In the genomic region with DNA sequence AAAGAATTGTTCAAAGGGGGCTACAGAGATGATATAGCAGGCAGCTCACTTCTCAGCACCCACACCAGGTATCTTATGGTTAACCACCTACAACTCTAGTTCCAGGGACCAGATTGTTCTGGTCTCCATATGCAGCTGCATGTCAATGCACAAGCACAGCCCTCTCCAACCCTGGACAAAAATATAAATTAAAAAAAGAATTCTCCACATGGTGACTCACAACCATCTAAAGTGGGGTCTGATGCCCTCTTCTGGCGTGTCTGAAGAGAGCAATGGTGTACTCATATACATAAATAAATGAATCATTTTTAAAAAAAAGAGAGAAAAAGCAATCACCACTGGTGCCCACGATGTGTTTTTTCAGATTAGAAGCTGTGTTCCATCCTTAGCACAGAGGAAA, we compare ENCODE assay signal across 20 mouse cellular contexts. TPM values are rescaled to one million over a fixed set of nuclear protein-coding genes. Genes with fewer than 3 reads are reported as not detected.
A peak's percentile ranks its signal among the peaks of the same experiment; 100 is the strongest.
DNase-seq lines count a peak whose midpoint lies in the region; ATAC-seq and TF ChIP-seq lines count a peak whose summit lies in the region.
"Had no signal": no experiment of that assay in that cellular context is flagged by ENCODE, and none has a peak within 500 bp of the region (broad histone marks: within the 10 kb centered on the region; RNA-seq: fewer than 3 reads in every experiment).

No protein-coding gene starts in this region.

- H3K4me2 ChIP-seq in hindbrain, postnatal 0 days (ENCODE audit: low read depth, low read length) = no peak overlapping the region
- H3K4me2 ChIP-seq in hindbrain, embryonic 12.5 days (replicated peaks) = no peak overlapping the region
- H3K4me2 ChIP-seq in lung, postnatal 0 days (replicated peaks; ENCODE audit: low read depth, low read length) = no peak overlapping the region
- H3K4me2 ChIP-seq: heart, embryonic 11.5 days; intestine, embryonic 15.5 days; limb, embryonic 13.5 days; midbrain, embryonic 15.5 days had no signal

- DNase-seq in CD4-positive, CD25-positive, alpha-beta regulatory T cell, adult 2 months (ENCODE audit: low read depth, low spot score) = peak; percentile 17
- no peak for DNase-seq in hindbrain, postnatal 0 days (ENCODE audit: low spot score)
- DNase-seq in lung, postnatal 0 days (ENCODE audit: low spot score) = peak; percentile 10
- no peak for DNase-seq in lung, adult 18-20 months
- no peak for DNase-seq in neural tube, embryonic 10.5 days (ENCODE audit: extremely low spot score, low spot score)
- DNase-seq: adrenal gland, adult 8-10 months; cerebellum, adult 9-10 months; gastrocnemius, postnatal 10 days; kidney, postnatal 14 days; spleen, adult 18-20 months; thymus, postnatal 36 days had no signal

- no peak overlapping the region for H3K27ac ChIP-seq in hindbrain, postnatal 0 days
- H3K27ac ChIP-seq in hindbrain, embryonic 12.5 days = no peak overlapping the region
- H3K27ac ChIP-seq in lung, postnatal 0 days (ENCODE audit: low read length) = no peak overlapping the region
- peak overlapping the region; percentile 56; the same call in 1 of the 2 replicates for H3K27ac ChIP-seq in olfactory bulb, adult 2 months (ENCODE audit: insufficient read depth, low read depth, low read length)
- H3K27ac ChIP-seq: forebrain, embryonic 10.5 days; intestine, embryonic 15.5 days; limb, embryonic 13.5 days; macrophage; midbrain, embryonic 15.5 days had no signal

- peaks cover 11% of the 10 kb centered on the region; the same call in 1 of the 2 replicates for H3K36me3 ChIP-seq in hindbrain, postnatal 0 days (ENCODE audit: insufficient read depth, low read length)
- H3K36me3 ChIP-seq in hindbrain, embryonic 12.5 days = peaks cover 24% of the 10 kb centered on the region
- H3K36me3 ChIP-seq in lung, postnatal 0 days (ENCODE audit: insufficient read depth, low read length) = peaks cover 5% of the 10 kb centered on the region

- H3K9ac ChIP-seq in hindbrain, postnatal 0 days (replicated peaks; ENCODE audit: low read length) = no peak overlapping the region
- no peak overlapping the region for H3K9ac ChIP-seq in hindbrain, embryonic 12.5 days
- no peak overlapping the region for H3K9ac ChIP-seq in lung, postnatal 0 days (replicated peaks; ENCODE audit: low read depth)
- H3K9ac ChIP-seq: intestine, embryonic 15.5 days; limb, embryonic 13.5 days; midbrain, embryonic 15.5 days had no signal

- no peak for TF ChIP-seq POLR2A in olfactory bulb, adult 2 months (IDR thresholded peaks at IDR 0.05; ENCODE audit: insufficient read depth, low read depth, low read length)

- no peak for ATAC-seq in CD4-positive, CD25-positive, alpha-beta regulatory T cell, adult 4 months
- ATAC-seq in hindbrain, postnatal 0 days = no peak
- no peak for ATAC-seq in hindbrain, embryonic 12.5 days (ENCODE audit: low FRiP score)
- ATAC-seq in lung, postnatal 0 days = no peak
- ATAC-seq: intestine, embryonic 15.5 days; midbrain, embryonic 15.5 days had no signal

- H3K27me3 ChIP-seq in hindbrain, postnatal 0 days (ENCODE audit: insufficient read depth, low read length) = no peaks in the 10 kb centered on the region
- no peaks in the 10 kb centered on the region for H3K27me3 ChIP-seq in hindbrain, embryonic 12.5 days
- no peaks in the 10 kb centered on the region for H3K27me3 ChIP-seq in lung, postnatal 0 days (replicated peaks; ENCODE audit: insufficient read depth, low read length)
- H3K27me3 ChIP-seq: intestine, embryonic 15.5 days; limb, embryonic 13.5 days; midbrain, embryonic 15.5 days had no signal

- no peaks in the 10 kb centered on the region for H3K9me3 ChIP-seq in hindbrain, postnatal 0 days (ENCODE audit: low read length)
- no peaks in the 10 kb centered on the region for H3K9me3 ChIP-seq in hindbrain, embryonic 12.5 days (replicated peaks)
- H3K9me3 ChIP-seq in lung, postnatal 0 days (ENCODE audit: low read length) = no peaks in the 10 kb centered on the region
- H3K9me3 ChIP-seq: forebrain, embryonic 10.5 days; intestine, embryonic 15.5 days; limb, embryonic 13.5 days; midbrain, embryonic 15.5 days had no signal

- 0 out of 2 replicates have a peak, but pooled peaks have one; percentile 5 for TF ChIP-seq CTCF in hindbrain, postnatal 0 days (IDR thresholded peaks at IDR 0.05; ENCODE audit: low read depth)
- no peak for TF ChIP-seq CTCF in lung, postnatal 0 days (IDR thresholded peaks at IDR 0.05)
- no peak for TF ChIP-seq CTCF in olfactory bulb, adult 2 months (IDR thresholded peaks at IDR 0.05; ENCODE audit: insufficient read depth, low read depth, low read length)

- no peaks in the 10 kb centered on the region for H3K4me1 ChIP-seq in hindbrain, postnatal 0 days (ENCODE audit: insufficient read depth, low read length)
- H3K4me1 ChIP-seq in hindbrain, embryonic 12.5 days = no peaks in the 10 kb centered on the region
- H3K4me1 ChIP-seq in lung, postnatal 0 days (ENCODE audit: insufficient read depth, low read depth, low read length) = no peaks in the 10 kb centered on the region
- peaks cover 5% of the 10 kb centered on the region for H3K4me1 ChIP-seq in olfactory bulb, adult 2 months (ENCODE audit: control insufficient read depth, insufficient read depth, low read length)
- H3K4me1 ChIP-seq: forebrain, embryonic 10.5 days; intestine, embryonic 15.5 days; limb, embryonic 13.5 days; midbrain, embryonic 15.5 days had no signal

- no peak overlapping the region for H3K4me3 ChIP-seq in hindbrain, postnatal 0 days (ENCODE audit: low read length)
- H3K4me3 ChIP-seq in hindbrain, embryonic 12.5 days = no peak overlapping the region
- H3K4me3 ChIP-seq in lung, postnatal 0 days (ENCODE audit: low read depth, low read length) = no peak overlapping the region
- H3K4me3 ChIP-seq in olfactory bulb, adult 2 months (ENCODE audit: insufficient read depth, low read depth, low read length) = no peak overlapping the region
- H3K4me3 ChIP-seq: forebrain, embryonic 10.5 days; intestine, embryonic 15.5 days; limb, embryonic 13.5 days; midbrain, embryonic 15.5 days had no signal

- no peak for TF ChIP-seq EP300 in lung, postnatal 0 days (IDR thresholded peaks at IDR 0.05)

- 90% methylated on average over 2 of the region's 2 CpGs for WGBS in hindbrain, postnatal 0 days
- 89% methylated on average over 2 of the region's 2 CpGs for WGBS in hindbrain, embryonic 12.5 days
- WGBS in lung, postnatal 0 days = 77% methylated on average over 2 of the region's 2 CpGs
- WGBS in olfactory bulb, adult 2 months = 59% methylated on average over 2 of the region's 2 CpGs

RNA-seq across cellular contexts. Expression of gene Gm4707, which starts 15.0 kb away (rescaled TPM):
- 10 to 100 TPM; 21.3 to 24.8 TPM for polyA plus RNA-seq in CD4-positive, CD25-positive, alpha-beta regulatory T cell, adult 4 months (2017; shearing (Covaris generic))
- total RNA-seq in hindbrain, postnatal 0 days (2014; rRNA removed) = 0.36 and 2.1 TPM in 2 replicates
- polyA plus RNA-seq in hindbrain, postnatal 0 days (2015; fragmentation: Nextera tagmentation; extraction: Ambion mirVana) = 3.1 and 3.8 TPM in 2 replicates
- 2.8 and 3.4 TPM in 2 replicates for polyA plus RNA-seq in hindbrain, embryonic 12.5 days (2016; fragmentation: Nextera tagmentation; extraction: Ambion mirVana)
- 0.44 and 0.89 TPM in 2 replicates for polyA plus RNA-seq in lung, postnatal 0 days (2015; fragmentation: Nextera tagmentation; extraction: Ambion mirVana)
- not detected in 2 replicates for polyA plus RNA-seq in olfactory bulb, adult 2 months (2012; ENCODE audit: insufficient read depth, insufficient read length, low replicate concordance, missing spikeins)

RNA-seq across cellular contexts. Expression of gene Smchd1, which starts 30.4 kb away (rescaled TPM):
- polyA plus RNA-seq in CD4-positive, CD25-positive, alpha-beta regulatory T cell, adult 4 months (2017; shearing (Covaris generic)) = 10 to 100 TPM; 84.5 TPM
- 35.3 and 42.2 TPM in 2 replicates for total RNA-seq in hindbrain, postnatal 0 days (2014; rRNA removed)
- polyA plus RNA-seq in hindbrain, postnatal 0 days (2015; fragmentation: Nextera tagmentation; extraction: Ambion mirVana) = 33.9 and 35.4 TPM in 2 replicates
- 59.2 and 65.3 TPM in 2 replicates for polyA plus RNA-seq in hindbrain, embryonic 12.5 days (2016; fragmentation: Nextera tagmentation; extraction: Ambion mirVana)
- polyA plus RNA-seq in lung, postnatal 0 days (2015; fragmentation: Nextera tagmentation; extraction: Ambion mirVana) = 24.9 and 28.9 TPM in 2 replicates
- 122 TPM in 1 of 2 replicates, not detected in the other for polyA plus RNA-seq in olfactory bulb, adult 2 months (2012; ENCODE audit: insufficient read depth, insufficient read length, low replicate concordance, missing spikeins)

Comparison
In these comparisons a context has a peak if more than half of its experiments do, and no peak if none do; other contexts are left out.
1. DNase-seq: peak in CD4-positive, CD25-positive, alpha-beta regulatory T cell, adult 2 months (single experiment) and lung, postnatal 0 days (single experiment); none in hindbrain, postnatal 0 days (single experiment), lung, adult 18-20 months (0 of 2) and neural tube, embryonic 10.5 days (single experiment).